Mouse (Mus musculus): ENCODE measurements around the gene Igfbp4. TPM values are rescaled to one million over a fixed set of nuclear protein-coding genes. Genes with fewer than 3 reads are reported as not detected.
A peak's percentile ranks its signal among the peaks of the same experiment; 100 is the strongest.

Igfbp4 gene
- total RNA-seq, 1 experiment from 2014 or later = 5.5 TPM

DNA sequence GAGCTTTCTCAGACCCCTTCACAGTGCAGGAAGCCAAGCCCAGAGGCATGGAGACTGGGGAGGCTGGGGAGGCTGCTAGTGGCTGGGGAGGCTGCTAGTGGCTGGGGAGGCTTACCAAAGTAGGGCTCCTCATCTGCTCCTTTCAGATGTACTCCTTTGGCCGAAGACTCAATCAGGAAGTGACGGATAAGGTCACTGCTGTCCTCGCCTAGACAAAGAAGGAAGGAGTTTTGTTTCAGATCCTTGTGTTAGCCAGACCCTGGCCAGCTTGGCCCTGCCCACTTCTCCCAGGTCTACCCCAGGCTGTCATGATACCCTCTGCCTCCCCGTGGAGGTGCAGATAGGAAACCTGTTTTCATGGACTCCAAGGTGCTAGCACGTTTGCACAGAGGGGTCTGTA lies 32.7 kb downstream of the Igfbp4 start:
- peak; percentile 71 for ATAC-seq (replicated peaks; ENCODE audit: insufficient number of reproducible peaks, low FRiP score, low TSS enrichment, poor library complexity, severe bottlenecking)

DNA sequence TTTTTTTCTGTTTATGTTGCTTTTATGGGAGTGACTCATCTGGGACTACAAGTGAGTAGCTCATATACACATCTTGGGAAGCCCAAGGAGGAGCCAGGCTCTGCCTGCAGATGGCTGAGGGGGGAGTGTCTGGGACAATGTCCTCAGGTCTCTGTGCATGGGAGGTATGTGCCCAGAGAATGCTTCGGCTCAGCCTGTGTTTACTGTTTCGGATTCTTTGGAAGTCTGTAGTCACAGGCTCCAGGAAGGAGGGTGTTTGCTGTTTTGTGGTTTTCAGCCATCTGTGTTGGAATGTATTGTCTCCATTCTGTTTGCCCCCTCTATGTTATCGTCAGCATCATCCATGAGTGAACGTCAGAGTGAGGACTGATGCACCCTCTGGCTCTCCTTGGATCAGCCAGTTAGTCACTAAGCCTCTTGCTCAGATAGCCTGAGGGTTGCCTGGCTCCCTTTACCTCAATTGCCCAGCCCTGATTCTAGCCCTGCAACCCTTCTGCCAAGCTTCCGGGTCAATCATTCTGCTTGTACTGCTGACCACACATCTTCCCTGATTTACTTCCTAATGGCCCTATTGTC lies 35.8 kb downstream of the Igfbp4 start:
- ATAC-seq (replicated peaks; ENCODE audit: insufficient number of reproducible peaks, low FRiP score, low TSS enrichment, poor library complexity, severe bottlenecking) = no peak

DNA sequence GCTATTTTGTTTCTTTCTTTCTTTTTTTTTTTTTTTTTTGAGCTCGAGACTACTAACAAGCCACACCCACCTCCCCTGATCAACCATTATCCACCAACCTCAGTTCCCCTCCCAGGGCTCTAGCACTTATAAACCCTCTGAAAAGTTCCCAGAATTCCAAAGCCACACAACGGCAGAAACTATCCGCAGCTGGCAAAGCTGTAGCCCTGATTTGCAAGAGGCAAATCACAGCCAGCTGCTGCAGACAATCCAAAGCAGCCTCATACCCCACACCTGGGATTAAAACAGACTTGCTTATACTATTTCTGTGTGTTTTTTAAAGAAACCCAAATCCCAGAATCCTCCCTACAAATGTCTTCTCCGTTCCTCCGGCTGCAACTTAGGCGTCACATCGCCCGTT lies 36.8 kb downstream of the Igfbp4 start:
- no peak for ATAC-seq (replicated peaks; ENCODE audit: insufficient number of reproducible peaks, low FRiP score, low TSS enrichment, poor library complexity, severe bottlenecking)

DNA sequence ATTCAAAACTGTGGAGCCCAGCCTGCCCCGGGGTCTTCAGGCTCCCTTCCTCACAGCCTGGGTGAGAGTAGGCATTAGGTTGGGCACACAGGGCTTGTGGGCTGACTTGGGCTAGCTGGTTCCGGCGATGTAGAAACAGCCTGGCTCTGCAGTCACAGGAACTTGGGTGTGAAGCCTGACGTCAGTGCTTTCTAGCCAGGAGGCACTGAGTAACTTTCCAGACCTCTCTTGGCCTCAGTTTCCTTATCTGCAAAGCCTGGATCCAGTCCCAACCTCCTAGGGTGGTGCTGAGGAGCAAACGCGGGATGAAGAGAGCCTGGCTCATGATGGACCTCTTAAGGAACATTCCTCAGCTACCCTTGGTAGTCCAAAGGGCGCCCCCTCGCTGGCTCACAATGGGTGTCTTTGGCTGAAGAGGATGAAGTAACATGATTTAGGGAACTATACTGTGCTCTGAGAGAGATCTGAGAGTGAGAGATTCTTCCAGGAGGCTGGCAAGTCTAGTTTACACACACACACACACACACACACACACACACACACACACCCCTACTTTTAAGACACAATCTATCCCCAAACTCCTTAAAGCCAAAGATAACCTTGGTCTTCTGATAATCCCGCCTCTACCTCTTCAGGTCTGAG lies 40.0 kb downstream of the Igfbp4 start:
- ATAC-seq (replicated peaks; ENCODE audit: insufficient number of reproducible peaks, low FRiP score, low TSS enrichment, poor library complexity, severe bottlenecking) = no peak

DNA sequence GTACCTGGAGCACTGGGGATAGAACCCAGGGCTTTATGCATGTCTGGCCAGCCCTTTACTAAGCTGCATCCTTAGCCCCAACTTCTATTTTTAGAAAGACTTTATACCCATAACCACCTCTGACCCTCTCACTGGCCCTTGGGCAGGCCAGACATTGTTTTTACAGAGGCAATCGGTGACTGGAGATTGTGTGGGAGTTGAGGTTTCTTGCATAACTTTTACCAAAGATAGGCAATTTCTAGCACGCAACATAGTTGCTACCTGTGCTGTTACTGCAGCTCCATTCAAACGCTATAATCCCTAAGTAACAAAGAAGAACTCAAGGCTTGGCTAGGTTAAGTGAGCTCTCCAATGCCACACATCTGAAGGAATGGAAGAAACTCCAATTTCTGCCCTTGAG lies 40.5 kb downstream of the Igfbp4 start:
- no peak for ATAC-seq (replicated peaks; ENCODE audit: insufficient number of reproducible peaks, low FRiP score, low TSS enrichment, poor library complexity, severe bottlenecking)

DNA sequence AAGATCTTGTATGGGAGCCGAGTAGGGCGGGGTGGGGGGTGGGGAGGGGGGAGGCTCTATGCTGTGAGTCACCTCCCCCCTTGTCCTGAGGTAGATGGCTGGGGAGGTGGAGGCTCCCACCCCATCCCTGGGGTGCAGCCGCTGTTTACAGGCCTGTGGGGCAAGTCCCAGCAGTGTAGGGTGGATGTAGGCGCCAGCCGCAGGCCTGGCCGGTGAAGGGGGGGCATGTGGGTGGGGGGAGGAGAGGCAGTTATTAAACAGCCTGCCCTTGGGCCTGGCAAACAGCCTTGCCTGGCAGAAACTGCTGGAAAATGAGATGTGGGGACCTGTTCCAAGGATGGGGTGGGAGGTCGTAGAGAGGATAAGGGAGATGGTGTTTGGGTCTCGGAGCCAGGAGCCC lies 41.1 kb downstream of the Igfbp4 start:
- ATAC-seq (replicated peaks; ENCODE audit: insufficient number of reproducible peaks, low FRiP score, low TSS enrichment, poor library complexity, severe bottlenecking) = no peak

DNA sequence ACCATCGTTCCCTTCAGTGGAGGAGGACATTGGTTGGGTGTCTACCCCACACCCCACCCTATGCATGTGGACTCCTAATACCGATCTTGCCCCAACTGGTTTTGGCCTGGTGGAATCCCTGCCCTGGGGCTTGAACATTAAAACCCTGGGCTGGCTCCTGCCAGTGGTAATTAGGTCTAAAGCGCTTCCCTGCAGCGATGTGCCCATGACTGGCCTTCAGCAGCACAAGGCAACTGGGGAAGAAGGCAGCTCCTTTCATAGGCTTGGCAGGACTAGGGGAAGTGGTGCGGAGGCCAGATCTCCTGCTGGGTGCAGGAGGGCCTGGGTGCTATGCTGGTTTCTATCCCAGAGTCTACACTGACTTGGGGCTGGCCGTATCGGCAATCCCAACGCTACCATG lies 42.5 kb downstream of the Igfbp4 start:
- no peak for ATAC-seq (replicated peaks; ENCODE audit: insufficient number of reproducible peaks, low FRiP score, low TSS enrichment, poor library complexity, severe bottlenecking)

DNA sequence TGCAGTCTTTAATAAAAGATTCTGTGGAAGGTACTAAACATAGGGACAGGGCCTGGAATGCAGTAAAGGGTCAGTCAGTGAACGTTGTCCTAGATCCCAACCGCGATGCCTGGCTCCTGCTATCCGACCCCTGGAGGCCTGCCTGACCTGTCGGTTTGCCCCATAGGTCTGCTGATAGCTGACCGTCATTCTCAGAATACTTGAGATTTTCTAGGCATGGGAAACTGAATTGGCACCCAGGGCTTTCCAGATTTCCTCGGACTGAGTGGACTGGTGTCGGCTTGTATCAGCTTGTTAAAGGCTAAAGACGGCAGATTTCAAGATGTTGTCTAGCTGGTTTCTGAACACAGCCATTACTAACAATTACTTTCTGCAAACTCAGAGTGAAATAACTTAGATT lies 43.3 kb downstream of the Igfbp4 start:
- ATAC-seq (replicated peaks; ENCODE audit: insufficient number of reproducible peaks, low FRiP score, low TSS enrichment, poor library complexity, severe bottlenecking) = no peak

DNA sequence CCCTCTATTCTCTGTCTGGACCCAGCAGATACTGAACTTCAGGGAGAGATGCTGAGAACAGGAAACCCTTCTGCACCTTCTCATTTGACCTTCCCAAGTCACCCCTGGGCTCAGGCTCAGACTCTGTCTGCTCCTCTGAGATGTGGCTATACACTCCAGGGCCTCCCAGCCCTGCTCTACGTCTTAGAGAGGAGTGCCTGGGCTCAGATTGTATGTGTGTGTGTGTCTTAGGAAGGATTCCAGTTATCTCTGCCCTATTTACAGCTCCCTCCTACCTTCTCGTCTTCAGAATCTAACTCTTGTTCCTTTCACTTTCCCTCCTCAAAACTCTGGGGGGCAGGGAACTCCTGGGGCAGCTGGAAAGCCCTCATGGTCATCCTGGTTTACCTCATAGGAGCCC lies 47.4 kb downstream of the Igfbp4 start:
- ATAC-seq (replicated peaks; ENCODE audit: insufficient number of reproducible peaks, low FRiP score, low TSS enrichment, poor library complexity, severe bottlenecking) = no peak

DNA sequence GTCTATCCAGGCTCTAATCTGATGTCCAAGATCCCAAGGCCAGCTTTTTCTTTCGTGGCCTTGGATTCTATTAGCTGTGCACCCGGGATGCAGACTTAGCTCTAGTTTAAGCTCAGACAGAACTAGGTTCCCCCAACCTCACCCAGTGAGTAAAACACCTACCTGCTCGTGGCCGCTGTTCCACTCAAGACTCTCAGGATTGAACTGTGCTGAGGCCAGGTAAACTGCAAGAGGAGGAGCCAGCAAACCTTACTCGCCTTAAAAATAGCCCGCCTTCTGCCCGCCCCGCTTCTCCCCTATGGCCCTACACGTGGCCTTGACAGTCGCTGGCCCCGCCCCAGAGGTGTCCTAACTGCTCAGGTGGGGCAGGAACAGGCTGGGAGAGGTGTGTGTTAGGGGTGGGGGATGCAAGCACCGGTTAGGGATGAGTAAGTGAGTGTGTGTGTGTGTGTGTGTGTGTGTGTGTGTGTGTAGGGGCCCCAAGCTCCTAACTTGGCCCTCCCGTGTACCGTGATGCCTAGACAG lies 48.1 kb downstream of the Igfbp4 start, which contains the start of gene Tns4:
Tns4 (minus strand) TSS at position 230 of the 525 bp plus-strand sequence.
- ATAC-seq (replicated peaks; ENCODE audit: insufficient number of reproducible peaks, low FRiP score, low TSS enrichment, poor library complexity, severe bottlenecking) = no peak

DNA sequence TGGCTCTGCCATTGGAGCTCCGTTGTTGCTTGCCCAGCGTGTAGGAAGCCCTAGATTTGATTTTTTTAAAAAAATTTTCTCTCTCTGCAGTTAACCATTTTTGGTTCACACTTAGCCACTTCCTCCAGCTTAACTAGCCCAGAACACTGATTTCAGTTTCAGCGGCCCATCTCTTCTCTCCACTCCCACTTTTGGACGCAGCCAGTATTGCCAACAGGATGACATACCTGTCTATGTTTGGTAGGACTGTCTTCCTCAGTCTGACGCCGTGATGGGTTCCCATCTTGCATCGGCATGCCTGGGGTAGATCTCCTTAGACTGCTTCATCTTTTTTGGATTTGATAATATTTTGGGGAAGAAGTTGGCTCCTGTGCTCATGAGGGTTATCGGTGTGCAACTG lies 49.3 kb downstream of the Igfbp4 start:
- no peak for ATAC-seq (replicated peaks; ENCODE audit: insufficient number of reproducible peaks, low FRiP score, low TSS enrichment, poor library complexity, severe bottlenecking)

DNA sequence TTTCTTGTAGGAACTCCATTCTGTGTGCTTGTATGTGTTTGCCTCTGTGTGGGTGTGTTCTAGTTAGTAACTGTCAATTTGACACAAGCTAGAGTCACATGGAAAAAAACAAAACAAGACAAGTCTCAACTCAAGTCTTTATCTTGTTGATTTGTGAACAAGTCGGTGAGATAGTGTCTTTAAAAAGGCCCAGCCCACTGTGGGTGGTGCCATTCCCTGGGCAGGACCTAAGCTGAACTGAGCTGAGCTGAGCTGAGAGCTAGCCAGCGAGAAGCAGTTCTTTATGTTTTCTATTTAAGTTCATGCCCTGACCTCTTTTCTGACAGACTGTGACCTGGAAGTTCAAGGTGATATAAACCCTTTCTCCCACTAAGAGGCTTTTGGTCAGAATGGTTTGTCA lies 50.6 kb downstream of the Igfbp4 start:
- no peak for ATAC-seq (replicated peaks; ENCODE audit: insufficient number of reproducible peaks, low FRiP score, low TSS enrichment, poor library complexity, severe bottlenecking)

DNA sequence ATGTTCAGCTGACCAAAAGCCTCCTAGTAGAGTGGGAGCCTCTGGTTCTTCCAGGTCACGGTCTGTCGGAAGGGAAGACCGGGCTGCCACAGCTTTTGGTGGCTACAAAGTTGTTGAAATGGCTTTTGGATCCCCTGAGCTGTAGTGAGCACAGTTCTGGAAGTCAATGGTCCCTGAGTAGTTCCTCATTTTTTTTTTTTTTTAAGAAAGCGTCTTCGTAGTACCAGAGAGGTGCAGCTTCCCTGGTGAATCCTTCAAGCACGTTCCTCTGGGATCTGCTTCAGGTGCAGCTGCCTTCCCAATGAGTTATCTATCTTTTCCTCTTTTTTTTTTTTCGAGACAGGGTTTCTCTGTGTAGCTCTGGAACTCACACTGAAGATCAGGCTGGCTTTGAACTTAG lies 52.7 kb downstream of the Igfbp4 start:
- no peak for ATAC-seq (replicated peaks; ENCODE audit: insufficient number of reproducible peaks, low FRiP score, low TSS enrichment, poor library complexity, severe bottlenecking)

DNA sequence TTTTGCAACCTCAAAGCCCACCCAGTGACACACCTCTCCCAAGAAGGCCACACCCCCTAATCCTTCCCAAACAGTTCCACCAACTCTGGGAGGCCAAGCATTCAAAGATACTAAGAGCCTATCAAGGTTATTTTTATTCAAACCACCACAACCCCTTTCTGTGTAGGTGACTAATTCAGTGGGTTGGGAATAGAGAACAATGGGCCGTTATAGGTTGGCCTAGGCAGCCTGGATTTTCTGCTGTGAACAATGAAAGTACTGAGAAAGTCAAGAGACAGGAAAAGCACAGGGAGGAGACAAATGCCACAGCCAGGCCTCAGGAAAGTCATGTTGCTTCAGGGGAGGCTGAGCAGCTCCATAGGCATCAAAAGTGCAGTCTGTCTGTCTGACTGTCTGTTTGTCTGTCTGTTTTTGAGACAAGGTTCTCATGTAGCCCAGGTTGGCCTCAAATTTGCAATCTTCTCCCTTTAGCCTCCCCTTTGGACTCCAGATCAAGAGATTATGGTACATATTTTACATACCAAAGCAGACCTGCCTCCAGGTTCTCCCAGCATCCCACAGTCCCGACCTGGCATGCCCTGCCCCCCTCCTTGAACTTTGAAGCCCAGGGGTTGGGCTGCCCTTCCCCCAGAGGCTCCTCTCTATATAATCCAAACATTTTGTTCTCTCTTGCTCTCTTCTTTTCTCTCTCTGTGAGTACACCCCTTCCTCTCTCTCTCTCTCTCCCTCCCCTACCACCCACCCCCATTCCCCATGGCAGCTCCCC lies 54.0 kb downstream of the Igfbp4 start:
- no peak for ATAC-seq (replicated peaks; ENCODE audit: insufficient number of reproducible peaks, low FRiP score, low TSS enrichment, poor library complexity, severe bottlenecking)

DNA sequence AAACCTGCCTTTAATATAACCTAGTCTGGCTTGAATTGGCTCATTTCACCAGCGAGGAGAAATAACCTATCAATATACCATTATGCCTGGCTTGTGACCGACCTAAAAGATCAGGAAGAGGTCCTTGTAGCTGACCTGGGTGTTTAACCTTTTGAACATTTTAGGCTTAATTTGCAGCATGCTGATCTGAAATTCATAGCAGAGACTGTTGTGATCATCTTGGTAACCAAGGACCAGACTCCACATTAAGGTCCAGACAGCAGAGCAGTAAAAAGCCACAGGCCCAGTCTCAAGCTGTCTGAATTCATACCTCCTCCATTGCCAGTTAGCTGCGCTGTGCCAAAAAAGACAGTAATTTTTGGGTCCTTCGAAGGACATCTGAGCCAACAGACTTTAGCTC lies 54.7 kb downstream of the Igfbp4 start:
- no peak for ATAC-seq (replicated peaks; ENCODE audit: insufficient number of reproducible peaks, low FRiP score, low TSS enrichment, poor library complexity, severe bottlenecking)

DNA sequence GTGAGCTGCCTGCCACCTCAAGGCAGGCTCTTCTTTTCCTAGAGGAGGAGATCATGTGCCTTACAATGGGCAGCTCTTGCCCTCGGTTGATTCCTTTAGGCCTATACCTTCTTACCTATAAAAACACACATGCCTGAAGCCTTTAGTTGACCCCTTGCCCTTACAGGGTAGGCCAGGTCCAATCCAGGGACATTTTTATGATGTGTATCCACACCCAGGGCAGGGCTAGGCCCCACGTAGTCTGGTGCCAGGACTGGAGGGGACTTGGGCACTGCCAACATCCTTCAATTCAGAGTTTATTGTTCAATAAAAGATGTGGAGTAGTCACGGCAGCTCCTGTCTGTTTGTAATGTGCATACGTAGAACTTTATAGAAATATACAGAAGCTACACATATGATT lies 55.4 kb downstream of the Igfbp4 start:
- no peak for ATAC-seq (replicated peaks; ENCODE audit: insufficient number of reproducible peaks, low FRiP score, low TSS enrichment, poor library complexity, severe bottlenecking)

DNA sequence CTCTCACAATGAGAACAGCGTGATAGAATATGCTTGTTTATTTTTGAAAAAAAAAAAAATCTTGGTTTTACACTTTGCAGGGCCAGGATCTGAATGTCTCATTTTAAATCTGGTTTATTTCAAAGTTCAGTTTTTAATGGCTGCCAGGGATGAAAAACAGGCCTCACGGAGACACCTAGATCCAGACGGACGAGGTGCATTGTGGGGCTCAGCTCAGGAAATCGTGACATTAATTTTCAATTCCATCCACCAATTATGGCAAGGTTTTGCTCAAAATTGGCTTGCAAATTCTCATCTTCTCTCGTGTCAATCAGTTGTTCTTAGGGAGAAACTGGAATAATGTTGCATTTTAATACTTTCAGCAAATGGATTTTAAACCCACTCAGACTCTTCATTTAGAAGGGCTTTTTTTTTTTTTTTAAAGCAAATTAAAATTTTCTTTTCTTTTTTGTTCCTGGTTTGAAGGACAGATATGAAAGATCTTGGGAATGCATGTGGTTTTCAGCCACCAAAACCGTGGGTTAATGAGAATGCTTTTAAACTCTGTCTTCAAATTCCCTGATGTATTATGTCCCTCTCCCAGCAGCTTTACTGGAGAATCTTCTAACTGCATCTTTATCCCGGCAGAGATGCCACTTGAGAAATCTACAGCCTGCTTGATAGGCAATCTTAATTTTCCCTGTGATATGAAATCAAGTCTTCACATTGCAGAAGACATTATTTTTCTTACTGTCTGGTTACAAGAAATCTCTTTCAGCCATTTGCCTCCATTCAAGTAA lies 56.1 kb downstream of the Igfbp4 start:
- ATAC-seq (replicated peaks; ENCODE audit: insufficient number of reproducible peaks, low FRiP score, low TSS enrichment, poor library complexity, severe bottlenecking) = no peak

DNA sequence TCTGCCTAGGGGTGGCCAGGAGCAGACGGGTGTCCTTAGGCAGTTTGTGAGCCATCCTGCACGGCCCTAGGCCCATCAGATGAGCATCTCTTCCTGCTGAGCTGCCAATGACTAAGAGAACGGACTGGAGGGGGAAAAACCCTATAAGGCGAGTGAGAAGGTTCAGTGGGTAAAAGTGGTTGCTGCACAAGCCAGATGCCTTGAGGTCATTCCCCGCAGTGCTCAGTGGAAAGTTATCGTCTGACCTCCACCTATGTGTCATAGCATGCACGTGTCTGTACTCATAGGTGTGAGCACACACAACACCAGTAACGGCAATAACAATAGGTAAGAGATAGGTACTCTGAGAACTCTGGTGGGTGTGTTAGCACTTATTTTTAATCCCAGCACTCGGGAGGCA lies 57.9 kb downstream of the Igfbp4 start:
- ATAC-seq (replicated peaks; ENCODE audit: insufficient number of reproducible peaks, low FRiP score, low TSS enrichment, poor library complexity, severe bottlenecking) = no peak

DNA sequence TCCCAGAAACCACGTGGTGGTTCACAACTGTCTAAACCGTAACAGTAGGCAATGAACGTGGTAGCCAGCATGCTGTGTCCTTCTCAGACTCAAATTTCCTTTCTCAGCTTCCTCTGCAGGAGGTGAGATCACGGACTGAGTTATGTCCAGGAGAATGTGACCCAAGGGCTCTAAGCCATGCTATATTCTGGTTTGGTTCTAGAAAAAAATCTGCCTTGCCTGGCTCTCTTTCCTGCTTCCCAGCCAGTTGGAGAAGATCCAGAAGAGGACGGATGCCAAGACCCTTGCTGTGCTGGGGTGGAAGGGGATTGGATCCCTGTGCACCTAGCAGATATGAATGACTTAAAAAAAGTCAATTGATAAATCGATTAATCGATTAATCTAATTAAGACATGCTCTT lies 58.5 kb downstream of the Igfbp4 start:
- no peak for ATAC-seq (replicated peaks; ENCODE audit: insufficient number of reproducible peaks, low FRiP score, low TSS enrichment, poor library complexity, severe bottlenecking)

Data from monocyte, adult 5-6 weeks (primary cell).